Mouse (Mus musculus): Measurements from ENCODE around the gene Fam43b.

GRCm38 (mm10) chr4:138431340-138431739 lies 35.0 kb upstream of the Fam43b start:
- TF ChIP-seq CTCF (IDR thresholded peaks at IDR 0.05; ENCODE audit: low read depth) (no peak), EP300 (IDR thresholded peaks at IDR 0.05; ENCODE audit: low read depth) (no peak)
